Mouse (Mus musculus) ES-E14 (cell line): ENCODE data around the gene Hnrnpl. TPM values are rescaled to one million over a fixed set of nuclear protein-coding genes. Genes with fewer than 3 reads are reported as not detected.

Experiments used
- DNase-seq: peaks from one replicate; pipeline ENCODE4 v3.0.0-alpha.2; 2013; ENCODE audit warnings: low read depth, low spot score
- H3K27ac ChIP-seq: 2 replicates; pipeline ENCODE4 v1.5.1; 2012; ENCODE audit warnings: low read depth, mild to moderate bottlenecking, low read length, moderate library complexity, mixed read lengths; ENCODE audit not compliant: poor library complexity, insufficient read depth, severe bottlenecking
- H3K36me3 ChIP-seq: 2 replicates; pipeline ENCODE4 v1.6.1; 2012; ENCODE audit warnings: mild to moderate bottlenecking, low read length, moderate library complexity, mixed read lengths; ENCODE audit not compliant: control insufficient read depth, poor library complexity, insufficient read depth, severe bottlenecking
- H3K4me1 ChIP-seq, 2 experiments: fragments of 150-350 bp in 1 of 2; sonication (generic) in 1 of 2; 2 replicates each; pipeline ENCODE4 v1.6.1; 2012; ENCODE audit warnings: low read length in 2 of 2, mild to moderate bottlenecking in 1 of 2, mixed read lengths in 1 of 2; ENCODE audit not compliant: control insufficient read depth in 2 of 2, insufficient read depth in 2 of 2, poor library complexity in 1 of 2
- H3K4me3 ChIP-seq, 2 experiments: fragments of 150-350 bp in 1 of 2; sonication (generic) in 1 of 2; 2 replicates each; pipeline ENCODE4 v1.5.1; 2012; ENCODE audit warnings: low read length in 2 of 2, low read depth in 1 of 2, mild to moderate bottlenecking in 1 of 2, mixed read lengths in 1 of 2; ENCODE audit not compliant: insufficient read depth in 1 of 2, poor library complexity in 1 of 2, severe bottlenecking in 1 of 2
- H3K9ac ChIP-seq: 2 replicates; pipeline ENCODE4 v1.6.1; 2012; ENCODE audit warnings: low read depth, mild to moderate bottlenecking, low read length, mixed read lengths; ENCODE audit not compliant: poor library complexity, insufficient read depth, severe bottlenecking
- H3K9me3 ChIP-seq: fragments of 150-350 bp; sonication (generic); 2 replicates; pipeline ENCODE4 v1.6.1; 2012; ENCODE audit warnings: low read depth, mild to moderate bottlenecking, low read length; ENCODE audit not compliant: control insufficient read depth, insufficient read depth
- CHD2 ChIP-seq: IDR thresholded peaks from 2 replicates; pipeline ENCODE4 v1.6.1; 2014; ENCODE audit warnings: mild to moderate bottlenecking, low read depth, low read length, inconsistent platforms
- HCFC1 ChIP-seq: IDR thresholded peaks from 2 replicates; pipeline ENCODE4 v1.6.1; 2012; ENCODE audit warnings: low read length, inconsistent platforms, borderline replicate concordance; ENCODE audit not compliant: insufficient read depth
- MAFK ChIP-seq: IDR thresholded peaks from 2 replicates; pipeline ENCODE4 v1.6.1; 2014; ENCODE audit warnings: mild to moderate bottlenecking, low read depth, low read length, inconsistent platforms; ENCODE audit not compliant: insufficient read depth
- ZC3H11A ChIP-seq: IDR thresholded peaks from 2 replicates; pipeline ENCODE4 v1.6.1; 2012; ENCODE audit warnings: low read depth, mild to moderate bottlenecking, inconsistent platforms, low read length, borderline replicate concordance
- ZNF384 ChIP-seq: IDR thresholded peaks from 2 replicates; pipeline ENCODE4 v1.6.1; 2012; ENCODE audit warnings: low read depth, low read length, inconsistent platforms
- in situ Hi-C, 2 experiments: fragments of 600-800 bp; cut with MboI; formaldehyde crosslinking; loops; one replicate each; pipeline ENCODE4 v1.15.1; 2025; ENCODE audit warnings: low sequenced_read_pairs in 2 of 2, inconsistent platforms in 1 of 2; ENCODE audit not compliant: unreplicated experiment in 2 of 2
- total RNA-seq: library from RNA; depleted of rRNA; stranded (reverse); fragments of 300-350 nt; gene quantifications from 2 replicates; pipeline ENCODE4 v1.2.3, GENCODE M21; 2012

Hnrnpl gene
- total RNA-seq, 1 experiment: 464 TPM

DNA sequence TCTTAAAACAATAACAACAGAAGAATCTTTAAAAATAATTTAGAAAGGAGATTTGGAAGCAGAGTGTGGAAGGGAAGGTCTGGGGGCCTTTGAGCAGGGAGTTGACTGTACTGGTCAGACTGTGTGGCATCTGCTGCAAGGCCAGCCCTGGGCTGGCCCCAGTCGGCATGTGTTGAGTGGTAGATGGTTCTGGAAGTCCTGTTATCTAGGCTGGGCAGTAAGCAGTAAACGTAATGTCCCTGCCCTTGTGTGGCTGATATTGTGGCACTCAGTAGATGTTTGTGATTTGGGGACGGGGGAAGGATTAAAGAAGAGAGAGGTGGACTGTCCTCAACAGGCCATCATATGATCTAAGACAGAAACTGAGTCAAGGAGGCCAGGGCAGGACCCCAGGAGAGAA lies 38.0 kb upstream of the Hnrnpl start:
- Histone ChIP-seq H3K4me3 (no peak overlapping the region), H3K27ac (no peak overlapping the region), H3K4me1 (peaks cover 3 to 5% of the 10 kb centered on the region in 2 experiments; a peak in 3 of 4 replicates), H3K9ac (no peak overlapping the region), H3K36me3 (no peaks in the 10 kb centered on the region), H3K9me3 (no peaks in the 10 kb centered on the region)
- DNase-seq: no peak
- in situ Hi-C loops: no loop called here
- TF ChIP-seq MAFK (no peak), ZC3H11A (no peak), CHD2 (no peak), ZNF384 (no peak), HCFC1 (no peak)

- no peak overlapping the region for H3K4me3 ChIP-seq
- H3K27ac ChIP-seq: no peak overlapping the region
- H3K36me3 ChIP-seq: no peaks in the 10 kb centered on the region
- DNase-seq: no peak
- no peaks in the 10 kb centered on the region for H3K9me3 ChIP-seq
- no peak overlapping the region for H3K9ac ChIP-seq
- no peak for TF ChIP-seq ZNF384
- TF ChIP-seq CHD2: no peak
- TF ChIP-seq ZC3H11A: no peak
- TF ChIP-seq HCFC1: no peak
- TF ChIP-seq MAFK: no peak
- in situ Hi-C loops: no loop called here
- peaks cover 3 to 5% of the 10 kb centered on the region in 2 experiments; a peak in 3 of 4 replicates for H3K4me1 ChIP-seq
These were observed 36.5 kb upstream of the Hnrnpl start for GRCm38 (mm10) chr7:28771867-28772266.

DNA sequence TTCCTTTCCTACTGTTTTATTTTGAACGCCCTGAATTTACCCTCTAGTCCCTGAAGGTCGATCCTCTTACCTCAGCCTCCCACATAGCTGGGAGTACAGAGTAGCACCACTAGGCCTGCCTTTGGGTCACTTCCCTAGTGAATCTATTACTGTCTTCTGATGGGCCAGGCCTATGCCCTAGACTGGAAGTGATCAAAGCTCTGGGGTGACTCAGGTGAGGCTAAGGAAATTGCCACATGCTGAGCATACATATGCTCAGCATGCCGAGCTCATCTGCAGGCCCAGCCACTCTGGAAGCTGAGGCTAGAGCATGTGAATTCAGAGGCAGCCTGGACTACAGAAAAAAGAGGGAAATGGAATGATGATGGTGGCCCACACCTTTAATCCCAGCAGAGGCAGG lies 35.2 kb upstream of the Hnrnpl start:
- Histone ChIP-seq H3K9me3 (no peaks in the 10 kb centered on the region), H3K36me3 (no peaks in the 10 kb centered on the region), H3K4me1 (peaks cover 3 to 5% of the 10 kb centered on the region in 2 experiments; a peak in 3 of 4 replicates), H3K4me3 (no peak overlapping the region), H3K27ac (no peak overlapping the region), H3K9ac (no peak overlapping the region)
- DNase-seq: no peak
- in situ Hi-C loops: no loop called here
- no peak for TF ChIP-seq CHD2

GRCm38 (mm10) chr7:28774164-28774563 lies 34.2 kb upstream of the Hnrnpl start:
- H3K36me3 ChIP-seq: no peaks in the 10 kb centered on the region
- peaks cover 3 to 5% of the 10 kb centered on the region in 2 experiments; a peak in 3 of 4 replicates for H3K4me1 ChIP-seq
- H3K9ac ChIP-seq: no peak overlapping the region
- in situ Hi-C loops: no loop called here
- no peaks in the 10 kb centered on the region for H3K9me3 ChIP-seq
- DNase-seq: no peak
- H3K27ac ChIP-seq: no peak overlapping the region
- TF ChIP-seq ZNF384 (no peak), CHD2 (no peak), HCFC1 (no peak), ZC3H11A (no peak), MAFK (no peak)
- H3K4me3 ChIP-seq: no peak overlapping the region

- DNase-seq: no peak
- Histone ChIP-seq H3K36me3 (no peaks in the 10 kb centered on the region), H3K4me1 (peaks cover 3 to 5% of the 10 kb centered on the region in 2 experiments; a peak in 3 of 4 replicates), H3K9ac (no peak overlapping the region), H3K4me3 (no peak overlapping the region), H3K9me3 (no peaks in the 10 kb centered on the region), H3K27ac (no peak overlapping the region)
- in situ Hi-C loops: no loop called here
- no peak for TF ChIP-seq MAFK
- TF ChIP-seq ZC3H11A: no peak
- no peak for TF ChIP-seq HCFC1
- no peak for TF ChIP-seq ZNF384
- no peak for TF ChIP-seq CHD2
These were observed 33.2 kb upstream of the Hnrnpl start for GRCm38 (mm10) chr7:28775129-28775528.
